Mouse (Mus musculus) adrenal gland, adult 10 weeks (tissue): ENCODE results near the gene Lrig1. TPM values are rescaled to one million over a fixed set of nuclear protein-coding genes. Genes with fewer than 3 reads are reported as not detected.

Experiments
- polyA plus RNA-seq: library from polyadenylated mRNA; stranded (reverse); fragments of 350-450 nt; fragmentation: Illumina TruSeq; extraction: RNeasy Lipid Tissue Mini Kit (QIAGEN cat#74804); gene quantifications from one replicate; pipeline ENCODE4 v1.2.3, GENCODE M21; 2014; ENCODE audit warnings: low read depth, low replicate concordance

Gene Lrig1
- polyA plus RNA-seq = 2.5 TPM

GRCm38 (mm10) chr6:94700067-94700491 is at the start of gene Lrig1:
Gene Lrig1 (minus strand): TSS chr6:94700158.

Other genes with a start within 250 kb of the Lrig1 start
- 9.4 TPM for gene Slc25a26, start 199.8 kb downstream of the Lrig1 start, polyA plus RNA-seq